Mouse (Mus musculus): ENCODE results near the gene Brms1. TPM values are rescaled to one million over a fixed set of nuclear protein-coding genes. Genes with fewer than 3 reads are reported as not detected.

Brms1 gene
- polyA plus RNA-seq, 1 experiment from 2014 or later, result 40.2 TPM

- H3K9ac ChIP-seq (ENCODE audit: low read depth, low read length), result no peak overlapping the region
- H3K27ac ChIP-seq, result no peak overlapping the region
- 0 out of 2 replicates have a peak, but pooled peaks have one; percentile 14 for TF ChIP-seq CTCF (IDR thresholded peaks at IDR 0.05; ENCODE audit: low read depth)
- H3K27me3 ChIP-seq (ENCODE audit: insufficient read depth, low read length), result no peaks in the 10 kb centered on the region
- H3K36me3 ChIP-seq (ENCODE audit: insufficient read depth, low read length), result 0 out of 2 replicates have a peak, but pooled peaks cover 24% of the 10 kb centered on the region
- H3K4me1 ChIP-seq (replicated peaks; ENCODE audit: insufficient read depth, low read length), result peaks cover 16% of the 10 kb centered on the region
- H3K9me3 ChIP-seq (replicated peaks; ENCODE audit: low read length), result no peaks in the 10 kb centered on the region
- H3K4me3 ChIP-seq (replicated peaks; ENCODE audit: low read depth, low read length), result no peak overlapping the region
- no peak overlapping the region for H3K4me2 ChIP-seq (ENCODE audit: low read length)
- ATAC-seq (replicated peaks; ENCODE audit: low FRiP score, low read depth), result no peak
- no peak for DNase-seq (ENCODE audit: low spot score)
- WGBS, result 84% methylated on average over 14 of the region's 14 CpGs
Observed at GRCm38 (mm10) chr19:5048138-5049056, 7.2 kb downstream of the Brms1 start.

- no peak overlapping the region for H3K4me2 ChIP-seq (ENCODE audit: low read length)
- 0 out of 2 replicates have a peak, but pooled peaks cover 22% of the 10 kb centered on the region for H3K36me3 ChIP-seq (ENCODE audit: insufficient read depth, low read length)
- no peak for TF ChIP-seq CTCF (IDR thresholded peaks at IDR 0.05; ENCODE audit: low read depth)
- no peaks in the 10 kb centered on the region for H3K27me3 ChIP-seq (ENCODE audit: insufficient read depth, low read length)
- H3K9me3 ChIP-seq (replicated peaks; ENCODE audit: low read length), result no peaks in the 10 kb centered on the region
- peaks cover 16% of the 10 kb centered on the region for H3K4me1 ChIP-seq (replicated peaks; ENCODE audit: insufficient read depth, low read length)
- no peak overlapping the region for H3K27ac ChIP-seq
- DNase-seq (ENCODE audit: low spot score) (no peak), ATAC-seq (replicated peaks; ENCODE audit: low FRiP score, low read depth) (no peak)
- H3K9ac ChIP-seq (ENCODE audit: low read depth, low read length), result no peak overlapping the region
- 79% methylated on average over 6 of the region's 6 CpGs for WGBS
- H3K4me3 ChIP-seq (replicated peaks; ENCODE audit: low read depth, low read length), result no peak overlapping the region
Observed at GRCm38 (mm10) chr19:5049325-5049724, 8.2 kb downstream of the Brms1 start.

GRCm38 (mm10) chr19:5050047-5050905 is 9.1 kb downstream of the Brms1 start, which contains the start of gene Rin1:
Gene Rin1 (plus strand): TSS chr19:5050481.
- Histone ChIP-seq H3K9me3 (replicated peaks; ENCODE audit: low read length) (no peaks in the 10 kb centered on the region), H3K9ac (ENCODE audit: low read depth, low read length) (peak within 1 kb of the TSS; percentile 35; the same call in 1 of the 2 replicates), H3K27ac (no peak within 1 kb of the TSS; the same call in 1 of the 2 replicates), H3K4me2 (ENCODE audit: low read length) (peak within 1 kb of the TSS; percentile 54), H3K27me3 (ENCODE audit: insufficient read depth, low read length) (no peaks in the 10 kb centered on the region), H3K36me3 (ENCODE audit: insufficient read depth, low read length) (0 out of 2 replicates have a peak, but pooled peaks cover 22% of the 10 kb centered on the region), H3K4me1 (replicated peaks; ENCODE audit: insufficient read depth, low read length) (peaks cover 16% of the 10 kb centered on the region), H3K4me3 (replicated peaks; ENCODE audit: low read depth, low read length) (peak within 1 kb of the TSS; percentile 22)
- 12% methylated on average over 14 of the region's 14 CpGs for WGBS
- DNase-seq (ENCODE audit: low spot score) (peak; percentile 81), ATAC-seq (replicated peaks; ENCODE audit: low FRiP score, low read depth) (peak; percentile 62)
- TF ChIP-seq CTCF (IDR thresholded peaks at IDR 0.05; ENCODE audit: low read depth), result peak; percentile 75

- no peak overlapping the region; the same call in 1 of the 2 replicates for H3K27ac ChIP-seq
- H3K36me3 ChIP-seq (ENCODE audit: insufficient read depth, low read length), result 0 out of 2 replicates have a peak, but pooled peaks cover 20% of the 10 kb centered on the region
- peak overlapping the region; percentile 35; the same call in 1 of the 2 replicates for H3K9ac ChIP-seq (ENCODE audit: low read depth, low read length)
- 10% methylated on average over 17 of the region's 17 CpGs for WGBS
- peaks cover 16% of the 10 kb centered on the region for H3K4me1 ChIP-seq (replicated peaks; ENCODE audit: insufficient read depth, low read length)
- H3K9me3 ChIP-seq (replicated peaks; ENCODE audit: low read length), result no peaks in the 10 kb centered on the region
- ATAC-seq (replicated peaks; ENCODE audit: low FRiP score, low read depth), result peak; percentile 18; the same call in 1 of the 2 replicates
- H3K4me2 ChIP-seq (ENCODE audit: low read length), result peak overlapping the region; percentile 54
- no peak for TF ChIP-seq CTCF (IDR thresholded peaks at IDR 0.05; ENCODE audit: low read depth)
- H3K4me3 ChIP-seq (replicated peaks; ENCODE audit: low read depth, low read length), result peak overlapping the region; percentile 22; the same call in 1 of the 2 replicates
- peak; percentile 36 for DNase-seq (ENCODE audit: low spot score)
- H3K27me3 ChIP-seq (ENCODE audit: insufficient read depth, low read length), result no peaks in the 10 kb centered on the region
Observed at GRCm38 (mm10) chr19:5051031-5051430, 9.9 kb downstream of the Brms1 start.

GRCm38 (mm10) chr19:5051515-5051914 is 10.4 kb downstream of the Brms1 start:
- Histone ChIP-seq H3K9me3 (replicated peaks; ENCODE audit: low read length) (no peaks in the 10 kb centered on the region), H3K4me3 (replicated peaks; ENCODE audit: low read depth, low read length) (peak overlapping the region; percentile 22; the same call in 1 of the 2 replicates), H3K9ac (ENCODE audit: low read depth, low read length) (0 out of 2 replicates have a peak overlapping the region, but pooled peaks have one; percentile 35), H3K36me3 (ENCODE audit: insufficient read depth, low read length) (0 out of 2 replicates have a peak, but pooled peaks cover 15% of the 10 kb centered on the region), H3K27me3 (ENCODE audit: insufficient read depth, low read length) (no peaks in the 10 kb centered on the region), H3K4me2 (ENCODE audit: low read length) (peak overlapping the region; percentile 54), H3K4me1 (replicated peaks; ENCODE audit: insufficient read depth, low read length) (peaks cover 16% of the 10 kb centered on the region), H3K27ac (no peak overlapping the region)
- 65% methylated on average over 3 of the region's 3 CpGs for whole genome bisulfite sequencing
- DNase-seq (ENCODE audit: low spot score) (no peak), ATAC-seq (replicated peaks; ENCODE audit: low FRiP score, low read depth) (no peak)
- no peak for TF ChIP-seq CTCF (IDR thresholded peaks at IDR 0.05; ENCODE audit: low read depth)

Measured in kidney, postnatal 0 days (tissue).